Mouse (Mus musculus) bone marrow macrophage, adult 2 months (primary cell): Measurements from ENCODE around the gene Coa7.

Experiments
- CTCF ChIP-seq: IDR thresholded peaks from 2 replicates; pipeline ENCODE4 v1.5.1; 2012; ENCODE audit warnings: low read depth, mild to moderate bottlenecking, low read length, moderate library complexity
- POLR2A ChIP-seq: IDR thresholded peaks from 2 replicates; pipeline ENCODE4 v1.6.1; 2012; ENCODE audit warnings: mild to moderate bottlenecking, low read depth, low read length, borderline replicate concordance

DNA sequence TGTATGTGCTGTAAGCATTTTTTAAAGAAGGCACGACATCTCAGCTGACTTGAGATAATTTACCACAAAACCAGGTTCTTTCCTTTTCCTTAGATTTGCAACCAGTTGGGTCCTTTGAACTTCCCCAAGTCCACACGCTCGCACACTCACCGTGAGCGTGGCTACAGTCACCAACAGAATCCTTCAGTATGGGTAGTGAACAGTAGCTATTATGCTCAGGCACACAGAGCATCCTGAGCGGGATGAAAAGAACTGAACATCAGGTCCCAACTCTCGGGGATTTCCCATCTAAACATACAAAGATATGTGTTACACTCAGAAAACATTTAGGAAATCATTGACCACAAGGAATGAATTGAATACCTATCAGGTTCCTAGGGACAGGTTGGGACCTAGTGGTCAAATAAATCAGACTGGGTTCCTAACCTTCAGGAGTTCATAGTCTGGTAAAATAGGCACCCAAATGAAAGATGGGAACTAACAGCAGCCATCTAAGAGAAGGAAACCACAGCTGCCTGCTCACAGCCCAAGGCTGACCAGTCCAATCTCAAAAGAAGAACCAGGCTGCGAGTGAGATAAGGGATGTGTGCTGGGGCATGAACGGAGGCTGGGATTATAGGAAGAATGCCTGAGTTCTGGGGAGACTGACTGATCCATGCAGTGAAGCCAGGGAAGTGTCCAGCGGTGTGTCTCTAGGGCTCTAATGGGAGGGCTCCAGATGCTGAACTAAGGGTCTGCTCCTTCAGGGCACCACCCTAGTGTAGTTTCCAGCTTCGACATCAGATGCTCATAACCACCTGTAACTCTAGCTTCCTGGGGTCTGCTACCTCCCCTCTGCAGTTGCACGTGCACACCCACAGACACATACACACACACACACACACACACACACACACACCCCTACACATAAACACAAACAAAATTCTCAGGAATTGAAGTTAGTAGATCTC is 10.0 kb upstream of the Coa7 start:
- no peak for TF ChIP-seq CTCF
- no peak for TF ChIP-seq POLR2A
